Mouse (Mus musculus) C2C12 (cell line): ENCODE results near the gene Nid2.

Source experiments
- CTCF ChIP-seq: IDR thresholded peaks from one replicate; pipeline ENCODE4 v1.5.1; 2011; ENCODE audit not compliant: control insufficient read depth, insufficient read depth, insufficient read length
- FOSL1 ChIP-seq: IDR thresholded peaks from one replicate; pipeline ENCODE4 v1.8.0; 2011; ENCODE audit warnings: mild to moderate bottlenecking, low read length; ENCODE audit not compliant: poor library complexity, insufficient read depth, severe bottlenecking
- MAX ChIP-seq: IDR thresholded peaks from one replicate; pipeline ENCODE4 v1.6.1; 2011; ENCODE audit warnings: mild to moderate bottlenecking, control low read depth
- MYOD1 ChIP-seq: IDR thresholded peaks from one replicate; pipeline ENCODE4 v1.6.1; 2011; ENCODE audit warnings: low read depth; ENCODE audit not compliant: control insufficient read depth, insufficient read length
- MYOG ChIP-seq: IDR thresholded peaks from one replicate; pipeline ENCODE4 v1.6.1; 2011; ENCODE audit not compliant: control insufficient read depth, insufficient read length; ENCODE audit errors: extremely low read depth
- USF1 ChIP-seq: IDR thresholded peaks from one replicate; pipeline ENCODE4 v1.6.1; 2011; ENCODE audit warnings: low read depth, mild to moderate bottlenecking, control low read depth, moderate library complexity

DNA sequence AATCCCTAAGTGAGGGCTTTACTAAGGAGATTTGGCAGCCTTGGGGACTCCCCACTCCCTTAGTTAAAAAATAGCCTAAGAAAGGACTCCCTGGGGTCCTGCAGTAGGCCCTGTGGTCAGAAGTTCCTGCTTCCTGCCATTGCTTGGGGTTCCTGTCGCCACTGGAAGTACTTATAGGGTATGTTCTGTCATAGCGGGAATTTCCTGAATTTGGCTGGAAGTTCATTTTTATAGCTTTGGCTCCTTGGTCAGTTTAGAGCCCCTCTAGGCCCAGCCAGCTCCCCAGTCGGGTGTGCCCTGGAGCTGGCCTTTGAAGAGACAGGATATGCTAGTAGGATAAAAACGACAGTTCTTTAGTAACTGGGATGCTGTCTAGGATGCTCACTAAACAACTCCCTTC is 43.8 kb downstream of the Nid2 start:
- no peak for TF ChIP-seq CTCF
- no peak for TF ChIP-seq MYOD1
- TF ChIP-seq USF1: no peak
- TF ChIP-seq MAX: no peak
- no peak for TF ChIP-seq MYOG
- TF ChIP-seq FOSL1: no peak
